Mouse (Mus musculus): Measurements from ENCODE around the gene Hspa1l.

- TF ChIP-seq CTCF (IDR thresholded peaks at IDR 0.05; ENCODE audit: borderline replicate concordance, insufficient read depth, low read depth, low read length): no peak
- no peak for TF ChIP-seq POLR2A (IDR thresholded peaks at IDR 0.05; ENCODE audit: borderline replicate concordance, insufficient read depth, low read length)
Measured at GRCm38 (mm10) chr17:34954831-34955230, 17.7 kb upstream of the Hspa1l start.
